Mouse (Mus musculus): ENCODE measurements around the gene Mlph.

GRCm38 (mm10) chr1:90999911-91000601 lies 85.2 kb downstream of the Mlph start:
- no peak for TF ChIP-seq CTCF (IDR thresholded peaks at IDR 0.05; ENCODE audit: borderline replicate concordance, extremely low read depth, insufficient read depth, insufficient read length)
- no peak for TF ChIP-seq POLR2A (IDR thresholded peaks at IDR 0.05; ENCODE audit: borderline replicate concordance, extremely low read depth, insufficient read depth, insufficient read length, poor library complexity, severe bottlenecking)

All from brain, embryonic 14.5 days (tissue).